Comparison of ENCODE assay signal across 7 mouse cellular contexts in genomic region chr5:30907413-30908059, GRCm38 (mm10). TPM values are rescaled to one million over a fixed set of nuclear protein-coding genes. Genes with fewer than 3 reads are reported as not detected.
DNase-seq lines count a peak whose midpoint lies in the region; ATAC-seq lines count a peak whose summit lies in the region.

TSS of gene Ost4 (minus strand) at chr5:30907788.

- H3K27me3 ChIP-seq in embryonic facial prominence, embryonic 10.5 days (replicated peaks; ENCODE audit: low read depth, poor library complexity, severe bottlenecking), result no peaks in the 10 kb centered on the region
- no peaks in the 10 kb centered on the region for H3K27me3 ChIP-seq in limb, embryonic 10.5 days (ENCODE audit: low read depth, poor library complexity, severe bottlenecking)
- no peaks in the 10 kb centered on the region for H3K27me3 ChIP-seq in midbrain, embryonic 13.5 days

- peaks cover 37% of the 10 kb centered on the region for H3K36me3 ChIP-seq in embryonic facial prominence, embryonic 10.5 days (replicated peaks)
- H3K36me3 ChIP-seq in limb, embryonic 10.5 days, result peaks cover 37% of the 10 kb centered on the region
- peaks cover 37% of the 10 kb centered on the region for H3K36me3 ChIP-seq in midbrain, embryonic 13.5 days

- peak within 1 kb of the TSS; percentile 93 for H3K4me2 ChIP-seq in midbrain, embryonic 13.5 days (replicated peaks)

- no peaks in the 10 kb centered on the region for H3K9me3 ChIP-seq in embryonic facial prominence, embryonic 10.5 days
- no peaks in the 10 kb centered on the region for H3K9me3 ChIP-seq in limb, embryonic 10.5 days (replicated peaks)
- H3K9me3 ChIP-seq in midbrain, embryonic 13.5 days, result no peaks in the 10 kb centered on the region

- peak; percentile 91 for ATAC-seq in granulocyte monocyte progenitor cell, adult 5-6 weeks (replicated peaks; ENCODE audit: poor library complexity, severe bottlenecking)
- peak; percentile 96 for ATAC-seq in midbrain, embryonic 13.5 days

- DNase-seq in adrenal gland, postnatal 10 days, result peak; percentile 99
- peak; percentile 98 for DNase-seq in embryonic facial prominence, embryonic 10.5 days (ENCODE audit: low spot score)
- peak; percentile 97 for DNase-seq in kidney, adult 11 months
- DNase-seq in limb, embryonic 10.5 days (ENCODE audit: low spot score), result peak; percentile 98
- peak; percentile 97 for DNase-seq in spleen, adult 12 weeks (ENCODE audit: low spot score)

- peak within 1 kb of the TSS; percentile 81 for H3K9ac ChIP-seq in midbrain, embryonic 13.5 days (replicated peaks)

- peaks cover 71% of the 10 kb centered on the region for H3K4me1 ChIP-seq in embryonic facial prominence, embryonic 10.5 days
- H3K4me1 ChIP-seq in limb, embryonic 10.5 days, result peaks cover 71% of the 10 kb centered on the region
- H3K4me1 ChIP-seq in midbrain, embryonic 13.5 days (replicated peaks), result peaks cover 43% of the 10 kb centered on the region

- peak within 1 kb of the TSS; percentile 92 for H3K27ac ChIP-seq in embryonic facial prominence, embryonic 10.5 days (replicated peaks)
- H3K27ac ChIP-seq in limb, embryonic 10.5 days, result peak within 1 kb of the TSS; percentile 95
- peak within 1 kb of the TSS; percentile 81 for H3K27ac ChIP-seq in midbrain, embryonic 13.5 days

- H3K4me3 ChIP-seq in embryonic facial prominence, embryonic 10.5 days, result peak within 1 kb of the TSS; percentile 85
- peak within 1 kb of the TSS; percentile 77 for H3K4me3 ChIP-seq in limb, embryonic 10.5 days
- H3K4me3 ChIP-seq in midbrain, embryonic 13.5 days (replicated peaks), result peak within 1 kb of the TSS; percentile 74

- WGBS in embryonic facial prominence, embryonic 10.5 days, result under 1% methylated on average over 58 of the region's 58 CpGs
- under 1% methylated on average over 58 of the region's 58 CpGs for WGBS in limb, embryonic 10.5 days
- under 1% methylated on average over 58 of the region's 58 CpGs for WGBS in midbrain, embryonic 13.5 days

RNA-seq across cellular contexts. Expression of gene Ost4, which starts in this region (rescaled TPM):
- 100 to 1,000 TPM; 208 to 219 TPM for total RNA-seq in adrenal gland, postnatal 10 days (2021)
- polyA plus RNA-seq in embryonic facial prominence, embryonic 10.5 days (2016; fragmentation: Nextera tagmentation; extraction: Ambion mirVana), result 399 and 407 TPM in 2 replicates
- total RNA-seq in granulocyte monocyte progenitor cell, adult 5-6 weeks (2014; fragmentation: Nextera tagmentation), result 361 and 454 TPM in 2 replicates
- 300 and 325 TPM in 2 replicates for total RNA-seq in granulocyte monocyte progenitor cell, adult 5-6 weeks (2017)
- 403 and 414 TPM in 2 replicates for polyA plus RNA-seq in limb, embryonic 10.5 days (2016; fragmentation: Nextera tagmentation; extraction: Ambion mirVana)
- 270 and 306 TPM in 2 replicates for polyA plus RNA-seq in midbrain, embryonic 13.5 days (2015; fragmentation: Nextera tagmentation; extraction: Ambion mirVana)

Comparison
In these comparisons a context has a peak if more than half of its experiments do, and no peak if none do; other contexts are left out.
1. Peak in every context shown above with its lines: DNase-seq, ATAC-seq, H3K4me3 ChIP-seq and H3K27ac ChIP-seq.